Mouse (Mus musculus): ENCODE results near the gene Ptk7. TPM values are rescaled to one million over a fixed set of nuclear protein-coding genes. Genes with fewer than 3 reads are reported as not detected.
A peak's percentile ranks its signal among the peaks of the same experiment; 100 is the strongest.

Ptk7 gene
- total RNA-seq, 1 experiment from 2014 or later = not detected

DNA sequence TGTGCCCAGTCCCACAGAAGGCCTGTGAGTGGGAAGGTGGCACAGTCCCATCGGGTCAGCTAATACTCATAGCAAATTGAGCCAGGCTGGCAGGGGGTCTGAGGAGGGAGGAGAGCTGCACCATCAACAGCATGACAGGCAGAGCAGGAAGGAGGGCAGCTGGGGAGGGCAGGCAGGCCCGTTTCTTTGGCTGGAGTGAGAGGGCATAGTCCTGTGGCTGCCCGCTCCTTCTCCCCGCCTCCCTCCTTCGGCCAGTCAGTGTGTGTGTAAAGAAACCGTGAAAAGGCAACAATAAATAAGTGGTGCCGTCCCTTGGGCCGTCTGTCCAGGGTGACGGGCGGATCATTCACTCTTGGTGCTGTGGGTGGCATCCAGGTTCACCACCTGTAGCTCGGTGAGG is 80.6 kb downstream of the Ptk7 start:
- no peak for ATAC-seq (ENCODE audit: extremely low read depth, insufficient number of reproducible peaks, low FRiP score, poor library complexity, severe bottlenecking)

DNA sequence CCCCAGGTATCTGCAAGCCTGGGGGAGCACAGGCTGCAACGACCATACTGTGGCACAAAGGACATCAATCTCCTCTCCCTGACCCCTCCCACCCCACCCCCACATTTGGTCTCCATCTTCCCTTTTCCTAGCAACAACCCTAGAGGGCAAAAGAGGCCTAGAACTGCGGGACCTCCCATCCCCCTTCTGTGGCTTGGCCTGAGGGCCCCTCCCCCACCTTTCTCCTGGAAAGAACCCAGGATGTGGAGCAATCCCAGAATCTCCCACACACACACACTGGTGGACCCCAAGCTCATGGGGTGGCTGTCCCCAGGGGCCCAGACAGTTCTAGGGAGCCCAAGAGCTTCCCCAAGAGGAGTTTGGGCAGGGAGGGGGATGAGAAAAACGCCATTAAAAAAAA is 81.4 kb downstream of the Ptk7 start:
- no peak for ATAC-seq (ENCODE audit: extremely low read depth, insufficient number of reproducible peaks, low FRiP score, poor library complexity, severe bottlenecking)

DNA sequence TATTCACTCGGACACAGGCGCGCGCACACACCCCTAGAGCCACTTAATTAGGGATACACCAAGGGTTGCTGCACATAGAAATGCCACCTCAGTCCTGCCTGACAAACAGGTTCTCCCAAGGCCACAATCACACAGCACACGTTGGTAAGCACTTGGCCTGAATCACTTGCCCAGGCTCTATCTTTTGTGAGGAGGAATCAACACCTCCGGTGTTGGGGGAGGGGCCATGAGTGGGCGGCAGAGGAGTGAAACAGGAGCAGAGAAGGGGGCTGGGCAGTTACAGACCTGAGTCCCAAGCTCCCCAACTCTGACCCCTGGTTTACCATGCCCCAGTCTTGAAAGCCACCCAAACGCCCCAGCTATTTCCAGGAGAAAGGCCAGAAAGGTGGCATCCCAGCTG is 82.3 kb downstream of the Ptk7 start:
- ATAC-seq (ENCODE audit: extremely low read depth, insufficient number of reproducible peaks, low FRiP score, poor library complexity, severe bottlenecking) = no peak

DNA sequence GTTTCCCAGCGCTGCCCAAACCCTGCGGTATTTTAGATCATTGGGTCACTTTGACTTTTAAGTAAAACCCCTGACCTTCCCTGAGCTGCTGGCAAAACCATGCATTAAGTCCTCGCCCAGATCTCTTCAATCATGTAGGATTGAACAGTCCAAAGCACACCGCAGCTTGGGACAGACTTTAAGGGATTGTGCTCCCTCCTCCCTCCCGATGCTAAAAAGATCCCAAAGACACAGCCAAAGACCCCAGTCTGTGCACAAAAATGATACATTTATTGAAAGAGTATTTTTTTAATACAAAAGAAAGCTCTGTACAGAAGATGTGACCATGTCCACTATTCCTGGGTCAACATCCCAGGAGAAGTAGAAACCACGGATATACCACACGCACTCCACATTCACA is 82.7 kb downstream of the Ptk7 start:
- no peak for ATAC-seq (ENCODE audit: extremely low read depth, insufficient number of reproducible peaks, low FRiP score, poor library complexity, severe bottlenecking)

DNA sequence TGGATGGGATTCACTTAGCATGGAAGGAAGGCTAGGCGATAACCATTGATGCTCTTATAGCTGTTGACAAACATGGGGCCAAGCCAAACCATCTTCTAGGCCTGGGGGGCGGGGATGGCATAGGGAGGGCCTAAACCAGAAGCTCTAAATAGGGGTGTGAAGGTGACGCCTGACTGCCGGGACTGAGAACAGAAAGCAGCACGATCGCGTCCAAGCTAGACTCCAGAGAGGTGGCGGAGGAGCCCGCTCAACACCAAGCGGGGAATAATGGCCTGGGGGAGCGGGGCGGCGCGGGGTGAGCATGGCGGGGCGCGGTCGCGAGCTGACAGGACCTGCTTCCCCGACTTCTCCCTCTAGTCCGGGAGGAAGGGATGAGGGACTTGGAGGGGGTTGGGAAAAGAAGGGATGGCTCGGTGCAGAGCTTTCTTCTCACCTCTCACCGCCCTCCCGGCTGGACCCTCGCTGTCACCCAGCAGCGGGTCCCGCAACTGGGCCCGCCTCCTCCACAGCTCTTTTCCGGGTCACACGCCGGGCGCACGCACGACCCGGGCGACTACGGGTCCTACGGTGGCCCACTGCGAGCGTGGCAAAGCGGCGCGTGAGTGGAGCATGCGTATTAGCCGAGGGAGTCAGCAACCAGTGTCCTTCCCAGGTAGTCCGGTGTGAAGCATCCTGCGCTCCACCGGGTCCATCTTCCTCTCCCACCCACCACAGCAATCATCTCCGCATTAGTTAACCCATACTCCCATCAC is 83.3 kb downstream of the Ptk7 start, which contains the start of gene Cul9:
Gene Cul9, minus strand, starts transcription at position 576 of the 752 bp plus-strand sequence.
- ATAC-seq (ENCODE audit: extremely low read depth, insufficient number of reproducible peaks, low FRiP score, poor library complexity, severe bottlenecking) = no peak

DNA sequence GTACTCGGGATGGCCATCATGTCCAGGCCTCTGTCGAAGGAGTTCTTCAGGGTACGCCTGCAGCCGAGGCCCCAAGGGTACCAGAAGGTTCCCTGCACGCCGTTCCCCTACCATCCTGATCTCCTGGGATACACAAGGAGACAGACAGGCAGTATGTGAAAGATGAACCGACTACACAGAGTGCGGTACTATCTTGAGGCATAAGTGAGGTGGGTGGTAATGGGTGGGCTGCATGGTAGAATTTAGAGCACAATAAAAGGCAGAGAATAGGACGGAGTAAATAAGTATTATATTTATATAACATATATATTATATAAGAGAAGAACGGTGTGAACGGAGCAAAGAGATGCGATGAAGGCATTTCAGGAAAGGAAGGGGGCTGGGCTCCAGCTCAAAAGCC is 85.6 kb downstream of the Ptk7 start:
- no peak for ATAC-seq (ENCODE audit: extremely low read depth, insufficient number of reproducible peaks, low FRiP score, poor library complexity, severe bottlenecking)

DNA sequence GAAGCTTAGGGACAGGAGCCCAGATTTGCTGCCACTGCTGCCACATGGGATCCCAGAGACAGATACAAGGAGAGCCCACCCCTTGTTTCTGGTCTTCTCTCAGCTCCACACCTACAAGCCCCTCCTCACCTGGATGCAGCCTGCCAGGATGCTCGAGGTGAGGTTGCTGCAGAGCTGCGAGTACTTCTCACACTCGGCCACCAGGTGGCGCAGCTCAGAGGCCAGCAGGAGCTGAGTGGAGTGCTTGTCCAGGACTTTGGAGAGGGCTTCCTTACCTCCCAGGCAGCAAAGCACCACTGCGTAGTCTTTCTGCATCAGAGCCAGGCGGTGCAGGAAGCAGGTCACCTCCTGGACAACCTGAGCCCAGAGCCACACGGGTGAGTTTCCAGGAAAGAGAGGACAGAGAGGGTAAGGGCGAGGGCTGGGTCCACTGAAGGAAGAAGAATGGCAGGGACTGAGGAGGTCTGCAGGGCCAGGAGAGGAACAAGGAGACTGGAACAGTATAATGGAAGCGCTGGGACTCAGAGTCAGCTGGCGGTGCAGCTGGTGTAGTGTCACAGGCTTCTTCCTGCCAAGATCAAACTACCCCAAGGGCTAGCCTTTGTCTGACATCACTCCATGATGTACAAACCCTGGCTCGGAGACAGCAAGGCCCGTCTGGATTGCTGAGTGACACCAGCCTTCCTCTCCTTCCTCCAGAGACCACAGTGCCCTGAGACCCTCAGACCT is 103.6 kb downstream of the Ptk7 start:
- ATAC-seq (ENCODE audit: extremely low read depth, insufficient number of reproducible peaks, low FRiP score, poor library complexity, severe bottlenecking) = peak; percentile 52

DNA sequence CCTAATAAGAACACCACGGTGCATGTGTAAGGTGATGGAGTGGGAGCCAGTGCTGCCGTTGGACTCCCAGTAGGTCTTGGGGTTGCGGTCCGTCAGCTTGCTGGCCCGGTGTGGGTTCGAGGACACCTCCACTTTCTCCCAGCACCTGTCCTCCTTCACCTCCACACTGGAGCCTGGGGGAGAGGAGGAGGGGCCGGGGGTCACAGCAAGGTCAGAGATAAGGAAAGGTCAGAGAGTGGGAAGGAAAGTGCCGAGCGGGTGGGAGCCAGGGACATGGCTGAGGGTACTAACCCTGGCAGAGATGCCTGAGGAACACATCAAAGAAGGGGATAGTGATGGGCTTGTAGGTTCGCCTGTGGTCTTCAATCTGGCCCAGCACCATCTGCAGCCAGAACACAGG is 104.2 kb downstream of the Ptk7 start:
- ATAC-seq (ENCODE audit: extremely low read depth, insufficient number of reproducible peaks, low FRiP score, poor library complexity, severe bottlenecking) = no peak

DNA sequence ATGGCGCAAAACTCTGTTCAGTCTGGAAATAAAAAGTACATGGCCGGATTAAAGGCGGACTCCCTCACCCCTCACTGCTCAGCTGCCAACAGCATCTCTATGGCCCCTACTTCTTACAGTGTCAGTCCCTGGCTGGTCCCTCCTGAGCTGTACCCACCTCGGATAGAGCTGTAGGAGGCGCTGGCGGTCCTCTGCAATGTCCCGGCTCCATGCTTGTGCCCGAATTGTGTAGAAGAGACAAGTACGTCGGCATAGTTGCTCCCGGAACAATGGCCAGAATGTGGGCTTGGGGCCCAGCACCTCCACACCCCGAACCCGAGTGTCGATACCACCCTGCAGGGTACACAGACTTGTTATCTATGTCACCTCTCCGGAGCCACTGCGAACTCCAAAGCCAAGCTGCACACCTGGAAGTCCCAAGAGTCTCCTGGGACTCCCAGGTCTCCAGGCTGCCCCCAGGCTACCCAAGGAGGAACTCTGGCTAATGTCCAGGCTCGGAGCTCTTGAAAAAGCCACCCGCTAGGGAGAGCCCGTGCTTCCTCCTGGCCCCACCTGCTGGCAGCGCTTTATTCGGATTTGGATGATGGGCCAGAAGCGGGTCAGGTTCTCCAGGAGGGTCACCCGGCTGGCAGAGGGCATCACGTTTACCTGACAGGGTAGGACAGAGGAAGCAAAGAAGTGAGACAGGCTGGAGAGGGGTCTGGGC is 107.2 kb downstream of the Ptk7 start:
- ATAC-seq (ENCODE audit: extremely low read depth, insufficient number of reproducible peaks, low FRiP score, poor library complexity, severe bottlenecking) = no peak

DNA sequence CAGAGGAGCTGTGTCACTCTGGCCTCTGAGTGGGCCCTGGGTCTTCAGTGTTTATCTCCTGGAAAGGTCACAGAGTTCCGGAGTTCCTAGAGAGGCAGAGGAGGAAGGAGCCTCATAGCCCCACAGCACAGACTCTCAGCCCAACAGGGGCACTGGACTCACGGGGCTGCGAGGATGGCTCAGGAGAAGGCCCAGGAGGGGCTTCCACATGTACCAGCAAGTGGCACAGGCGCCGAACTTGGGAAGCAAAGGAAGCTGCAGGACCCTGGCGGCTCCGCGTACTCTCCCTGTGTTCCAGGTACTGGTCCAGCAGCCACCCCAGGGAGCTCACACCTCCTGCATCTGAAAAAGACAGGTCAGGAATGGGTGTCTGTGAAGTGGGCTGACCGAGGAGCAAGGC is 108.1 kb downstream of the Ptk7 start:
- ATAC-seq (ENCODE audit: extremely low read depth, insufficient number of reproducible peaks, low FRiP score, poor library complexity, severe bottlenecking) = no peak

DNA sequence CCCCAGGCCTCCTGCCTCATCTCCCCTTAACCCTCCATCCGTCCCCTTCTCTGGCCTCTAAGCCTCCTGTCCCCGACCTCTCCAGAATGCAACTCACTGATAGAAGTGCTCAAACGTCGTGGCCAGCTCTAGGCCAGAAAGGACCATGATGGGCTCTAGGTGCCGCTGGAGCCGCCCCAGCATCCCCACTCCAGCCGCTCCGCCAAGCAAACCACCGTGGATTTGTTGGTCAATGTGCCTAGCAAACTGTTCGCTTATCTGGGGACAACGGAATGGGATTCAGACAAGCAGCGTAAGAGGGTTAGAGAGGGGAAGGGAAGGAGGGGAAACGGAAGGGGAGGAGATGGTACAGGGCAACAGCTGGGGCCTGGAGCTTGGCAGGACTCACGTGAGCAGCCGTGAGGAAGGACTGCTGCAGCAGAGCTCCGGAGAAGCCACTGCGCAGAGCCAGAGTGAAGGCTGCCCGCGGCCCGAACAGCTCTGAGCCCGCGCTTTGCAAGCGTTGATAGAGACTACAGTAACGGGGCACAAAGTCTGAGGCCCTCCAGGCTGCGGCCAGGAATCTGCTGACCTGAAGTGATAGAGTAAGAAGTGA is 108.8 kb downstream of the Ptk7 start:
- ATAC-seq (ENCODE audit: extremely low read depth, insufficient number of reproducible peaks, low FRiP score, poor library complexity, severe bottlenecking) = no peak

DNA sequence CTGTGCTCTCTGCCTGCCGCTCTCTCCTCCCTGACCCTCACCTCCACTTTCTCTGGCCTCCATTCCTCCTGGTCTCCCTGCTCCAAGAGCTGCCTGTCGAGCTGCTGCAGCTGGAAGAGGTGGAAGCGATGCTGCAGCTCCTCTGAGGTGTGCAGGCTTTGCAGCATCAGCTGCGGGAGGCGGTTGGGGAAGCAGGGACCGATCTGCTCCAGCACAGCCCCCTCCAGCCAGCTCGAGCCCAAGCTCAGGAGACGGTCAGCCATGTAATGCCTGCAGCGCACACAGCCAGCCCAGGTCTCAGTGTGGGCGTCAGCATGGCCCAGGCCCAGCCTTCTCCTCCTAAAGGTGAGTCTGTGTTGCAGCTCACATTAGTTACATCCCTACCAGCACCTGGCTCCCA is 109.3 kb downstream of the Ptk7 start:
- ATAC-seq (ENCODE audit: extremely low read depth, insufficient number of reproducible peaks, low FRiP score, poor library complexity, severe bottlenecking) = no peak

Other genes with a start within 250 kb of the Ptk7 start
- 216 and 260 TPM in 2 replicates for gene Zfp318, start 245.8 kb downstream of the Ptk7 start, total RNA-seq (2017)
- gene Crip3, start 200.6 kb downstream of the Ptk7 start, total RNA-seq (2017) = 2.3 and 4.3 TPM in 2 replicates
- not detected in 2 replicates for gene Slc22a7, start 191.0 kb downstream of the Ptk7 start, total RNA-seq (2017)
- 2.2 and 2.3 TPM in 2 replicates for gene Ttbk1, start 141.8 kb downstream of the Ptk7 start, total RNA-seq (2017)
- not detected in 2 replicates for gene Dnph1, start 132.8 kb downstream of the Ptk7 start, total RNA-seq (2017)
- gene Cul9, start 83.1 kb downstream of the Ptk7 start, total RNA-seq (2017) = 5.5 and 7.9 TPM in 2 replicates
- gene Srf, start 73.3 kb downstream of the Ptk7 start, total RNA-seq (2017) = 30.5 and 37.6 TPM in 2 replicates
- 30.7 and 31.0 TPM in 2 replicates for gene Klc4, start 16.5 kb upstream of the Ptk7 start, total RNA-seq (2017)
- 27.3 and 37.8 TPM in 2 replicates for gene Mrpl2, start 16.7 kb upstream of the Ptk7 start, total RNA-seq (2017)
- gene Cul7, start 20.8 kb upstream of the Ptk7 start, total RNA-seq (2017) = 5.2 and 7.9 TPM in 2 replicates
- 33.6 and 34.3 TPM in 2 replicates for gene Rrp36, start 44.8 kb upstream of the Ptk7 start, total RNA-seq (2017)
- gene Mea1, start 49.3 kb upstream of the Ptk7 start, total RNA-seq (2017) = 62.5 and 68.0 TPM in 2 replicates
- 26.7 and 26.9 TPM in 2 replicates for gene Klhdc3, start 51.4 kb upstream of the Ptk7 start, total RNA-seq (2017)
- 28.6 and 32.7 TPM in 2 replicates for gene Ppp2r5d, start 75.6 kb upstream of the Ptk7 start, total RNA-seq (2017)
- 16.5 and 17.7 TPM in 2 replicates for gene Pex6, start 82.0 kb upstream of the Ptk7 start, total RNA-seq (2017)
- gene Gnmt, start 99.7 kb upstream of the Ptk7 start, total RNA-seq (2017) = 1.3 and 1.5 TPM in 2 replicates
- 104 and 105 TPM in 2 replicates for gene Cnpy3, start 122.7 kb upstream of the Ptk7 start, total RNA-seq (2017)
- 0.35 and 0.74 TPM in 2 replicates for gene Ptcra, start 134.2 kb upstream of the Ptk7 start, total RNA-seq (2017)
- gene 2310039H08Rik, start 143.1 kb upstream of the Ptk7 start, total RNA-seq (2017) = 4.8 and 5.6 TPM in 2 replicates
- 61.3 and 62.4 TPM in 2 replicates for gene Rpl7l1, start 153.2 kb upstream of the Ptk7 start, total RNA-seq (2017)
- gene Bicral, start 229.0 kb upstream of the Ptk7 start, total RNA-seq (2017) = 41.3 and 43.6 TPM in 2 replicates

Data from neutrophil, adult 5-6 weeks (primary cell).